Mouse (Mus musculus) cortical plate, adult 2 months (tissue): ENCODE data around the gene Spon1.

Experiments used
- CTCF ChIP-seq: fragments of 200-500 bp; IDR thresholded peaks from 2 replicates; pipeline ENCODE4 v1.5.1; 2011; ENCODE audit warnings: mild to moderate bottlenecking, control low read depth, low read length; ENCODE audit not compliant: insufficient read depth; ENCODE audit errors: extremely low read depth
- POLR2A ChIP-seq: fragments of 200-500 bp; IDR thresholded peaks from 2 replicates; pipeline ENCODE4 v1.6.1; 2011; ENCODE audit warnings: mild to moderate bottlenecking, low read length, control low read depth; ENCODE audit not compliant: insufficient read depth; ENCODE audit errors: extremely low read depth

- TF ChIP-seq POLR2A (no peak), CTCF (no peak)
These were observed 277.5 kb downstream of the Spon1 start for GRCm38 (mm10) chr7:114042973-114043928.
